Mouse (Mus musculus): ENCODE data around the gene Tmem86b.

Gene Tmem86b

GRCm38 (mm10) chr7:4647992-4648391 lies 16.8 kb upstream of the Tmem86b start:
- 85% methylated on average over 2 of the region's 2 CpGs for WGBS

GRCm38 (mm10) chr7:4647291-4647690 lies 16.1 kb upstream of the Tmem86b start:
- 64% methylated on average over 6 of the region's 6 CpGs for WGBS

GRCm38 (mm10) chr7:4646806-4647205 lies 15.6 kb upstream of the Tmem86b start:
- WGBS, result 90% methylated on average over 3 of the region's 3 CpGs

- 95% methylated on average over 6 of the region's 6 CpGs for WGBS
Observed at GRCm38 (mm10) chr7:4643225-4643624, 12.0 kb upstream of the Tmem86b start.

GRCm38 (mm10) chr7:4641956-4642355 lies 10.7 kb upstream of the Tmem86b start:
- whole genome bisulfite sequencing, result 57% methylated on average over 7 of the region's 7 CpGs

- 51% methylated on average over 11 of the region's 11 CpGs for WGBS
Observed at GRCm38 (mm10) chr7:4641155-4641554, 9.9 kb upstream of the Tmem86b start.

GRCm38 (mm10) chr7:4636179-4636578 lies 5.0 kb upstream of the Tmem86b start:
- 83% methylated on average over 4 of the region's 4 CpGs for WGBS

- WGBS, result 96% methylated on average over 1 of the region's 1 CpGs
Observed at GRCm38 (mm10) chr7:4630198-4630597, 1.0 kb downstream of the Tmem86b start.

GRCm38 (mm10) chr7:4629586-4629985 lies 1.6 kb downstream of the Tmem86b start:
- 78% methylated on average over 5 of the region's 5 CpGs for WGBS

- WGBS, result 78% methylated on average over 2 of the region's 2 CpGs
Observed at GRCm38 (mm10) chr7:4625928-4626327, 5.3 kb downstream of the Tmem86b start.

- WGBS, result 58% methylated on average over 1 of the region's 1 CpGs
Observed at GRCm38 (mm10) chr7:4624343-4624742, 6.9 kb downstream of the Tmem86b start.

GRCm38 (mm10) chr7:4623544-4624189 lies 7.6 kb downstream of the Tmem86b start:
- 13% methylated on average over 4 of the region's 4 CpGs for WGBS

GRCm38 (mm10) chr7:4619979-4620378 lies 11.2 kb downstream of the Tmem86b start:
- WGBS, result 53% methylated on average over 1 of the region's 1 CpGs

- 85% methylated on average over 14 of the region's 14 CpGs for WGBS
Observed at GRCm38 (mm10) chr7:4613740-4614403, 17.4 kb downstream of the Tmem86b start.

- 76% methylated on average over 1 of the region's 1 CpGs for WGBS
Observed at GRCm38 (mm10) chr7:4612956-4613355, 18.3 kb downstream of the Tmem86b start.

GRCm38 (mm10) chr7:4612386-4612785 lies 18.8 kb downstream of the Tmem86b start:
- 62% methylated on average over 8 of the region's 8 CpGs for WGBS

- WGBS, result 82% methylated on average over 12 of the region's 12 CpGs
Observed at GRCm38 (mm10) chr7:4611921-4612341, 19.3 kb downstream of the Tmem86b start.

- 86% methylated on average over 12 of the region's 12 CpGs for WGBS
Observed at GRCm38 (mm10) chr7:4611511-4611910, 19.7 kb downstream of the Tmem86b start.

- WGBS, result 73% methylated on average over 5 of the region's 5 CpGs
Observed at GRCm38 (mm10) chr7:4608002-4608401, 23.2 kb downstream of the Tmem86b start.

GRCm38 (mm10) chr7:4603873-4604272 lies 27.3 kb downstream of the Tmem86b start, which contains the start of gene Ptprh:
Ptprh (minus strand) TSS chr7:4604041.
- WGBS, result 76% methylated on average over 6 of the region's 6 CpGs

- 87% methylated on average over 6 of the region's 6 CpGs for WGBS
Observed at GRCm38 (mm10) chr7:4602969-4603368, 28.3 kb downstream of the Tmem86b start.

GRCm38 (mm10) chr7:4597046-4597445 lies 34.2 kb downstream of the Tmem86b start:
- WGBS, result 79% methylated on average over 4 of the region's 4 CpGs

- 79% methylated on average over 3 of the region's 3 CpGs for WGBS
Observed at GRCm38 (mm10) chr7:4581481-4581880, 49.7 kb downstream of the Tmem86b start.

Measured in cerebral cortex, adult 2 months (tissue).